Mouse (Mus musculus) hindbrain, embryonic 16.5 days (tissue): ENCODE results near the gene 9130230L23Rik. TPM values are rescaled to one million over a fixed set of nuclear protein-coding genes. Genes with fewer than 3 reads are reported as not detected.

Source experiments
- ATAC-seq: fragments of 200-750 bp; cut with Nextera tagmentation; 2 replicates; pipeline ENCODE4 v1.8.0; 2017; ENCODE audit warnings: moderate TSS enrichment, moderate library complexity
- H3K27ac ChIP-seq: fragments of 300-500 bp; sonication (generic); 2 replicates; pipeline ENCODE4 v1.5.1; 2014; ENCODE audit warnings: low read depth, mild to moderate bottlenecking, control low read depth, low read length, moderate library complexity
- H3K27me3 ChIP-seq: fragments of 300-500 bp; sonication (generic); replicated peaks from 2 replicates; pipeline ENCODE4 v1.6.1; 2014; ENCODE audit warnings: low read length; ENCODE audit not compliant: control insufficient read depth, insufficient read depth
- H3K36me3 ChIP-seq: fragments of 300-500 bp; sonication (generic); 2 replicates; pipeline ENCODE4 v1.6.1; 2014; ENCODE audit warnings: mild to moderate bottlenecking, low read length, moderate library complexity, mixed read lengths; ENCODE audit not compliant: control insufficient read depth, insufficient read depth
- H3K4me1 ChIP-seq: fragments of 300-500 bp; sonication (generic); 2 replicates; pipeline ENCODE4 v1.6.1; 2014; ENCODE audit warnings: low read depth, low read length; ENCODE audit not compliant: control insufficient read depth, insufficient read depth
- H3K4me2 ChIP-seq: fragments of 300-500 bp; sonication (generic); 2 replicates; pipeline ENCODE4 v1.6.1; 2014; ENCODE audit warnings: mild to moderate bottlenecking, low read length, control low read depth, moderate library complexity
- H3K4me3 ChIP-seq: fragments of 300-500 bp; sonication (generic); 2 replicates; pipeline ENCODE4 v1.5.1; 2014; ENCODE audit warnings: mild to moderate bottlenecking, low read length, control low read depth, moderate library complexity
- H3K9ac ChIP-seq: fragments of 300-500 bp; sonication (generic); 2 replicates; pipeline ENCODE4 v1.6.1; 2014; ENCODE audit warnings: low read depth, mild to moderate bottlenecking, control low read depth, low read length, moderate library complexity
- H3K9me3 ChIP-seq: fragments of 300-500 bp; sonication (generic); 2 replicates; pipeline ENCODE4 v1.6.1; 2014; ENCODE audit warnings: mild to moderate bottlenecking, low read length, moderate library complexity; ENCODE audit not compliant: control insufficient read depth
- WGBS: fragments of 180-500 bp; shearing (Covaris S2); extraction: QIAGEN DNeasy Blood & Tissue Kit; methylation state at CpG from one replicate; pipeline ENCODE4 v1.1.7; 2014; 5-methylcytosine and 5-hydroxymethylcytosine counted together
- polyA plus RNA-seq: library from polyadenylated mRNA; unstranded; fragments of >200 nt; fragmentation: Nextera tagmentation; extraction: Ambion mirVana; gene quantifications from 2 replicates; pipeline ENCODE4 v1.2.1, GENCODE M21; 2015

The 9130230L23Rik gene
- polyA plus RNA-seq, 1 experiment from 2014 or later: 0.14 TPM

DNA sequence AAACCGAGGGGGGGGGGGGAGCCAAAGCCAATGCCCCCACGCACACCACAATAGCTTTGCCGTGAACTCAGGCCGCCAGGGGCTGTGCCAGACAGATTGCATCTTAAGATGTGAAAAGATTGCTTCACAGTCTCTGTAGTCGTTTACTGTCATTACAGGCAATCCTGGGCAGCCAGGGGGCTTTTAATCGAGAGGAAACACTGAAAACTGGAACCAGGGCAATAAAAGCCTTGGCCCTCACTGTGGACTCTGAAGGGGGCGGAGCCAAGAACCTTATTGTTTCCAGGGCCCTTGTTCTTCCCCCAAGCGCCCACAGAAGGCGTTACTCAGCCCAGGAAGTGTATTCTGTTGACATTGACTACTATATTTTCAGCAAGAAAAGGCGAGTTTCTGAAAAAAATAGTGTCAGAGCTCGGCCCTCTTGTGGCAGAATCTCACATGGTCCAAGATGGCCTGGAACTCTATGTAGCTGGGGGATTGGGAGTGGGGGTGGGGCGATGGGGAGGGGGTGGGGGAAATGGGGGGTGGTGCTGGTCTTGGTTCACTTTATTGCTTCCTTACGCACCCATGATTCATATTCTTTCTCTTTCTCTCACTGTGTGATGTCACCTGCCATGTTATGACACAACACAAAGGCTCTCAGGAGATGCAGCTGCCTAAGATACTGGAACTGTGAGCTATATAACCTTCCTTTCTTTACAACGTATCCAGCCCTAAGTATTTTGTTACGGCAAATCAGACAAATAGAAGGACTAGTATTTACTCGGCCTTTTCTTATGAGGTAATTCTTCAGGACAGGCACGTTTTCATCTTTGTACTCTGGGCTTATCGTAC is 53.2 kb downstream of the 9130230L23Rik start:
- Histone ChIP-seq H3K9me3 (no peaks in the 10 kb centered on the region), H3K27ac (peak overlapping the region; percentile 86), H3K36me3 (no peaks in the 10 kb centered on the region), H3K27me3 (no peaks in the 10 kb centered on the region), H3K4me1 (peaks cover 24% of the 10 kb centered on the region), H3K4me2 (peak overlapping the region; percentile 44), H3K9ac (0 out of 2 replicates have a peak overlapping the region, but pooled peaks have one; percentile 24), H3K4me3 (peak overlapping the region; percentile 3; the same call in 1 of the 2 replicates)
- WGBS: 38% methylated on average over 18 of the region's 18 CpGs
- peak; percentile 58 for ATAC-seq

- H3K27ac ChIP-seq: peak overlapping the region; percentile 86
- peak; percentile 82 for ATAC-seq
- H3K4me1 ChIP-seq: peaks cover 17% of the 10 kb centered on the region
- no peaks in the 10 kb centered on the region for H3K36me3 ChIP-seq
- H3K4me3 ChIP-seq: peak overlapping the region; percentile 3; the same call in 1 of the 2 replicates
- H3K9me3 ChIP-seq: no peaks in the 10 kb centered on the region
- H3K27me3 ChIP-seq: no peaks in the 10 kb centered on the region
- WGBS: 12% methylated on average over 6 of the region's 6 CpGs
- H3K4me2 ChIP-seq: peak overlapping the region; percentile 44
- H3K9ac ChIP-seq: no peak overlapping the region
These were observed 53.8 kb downstream of the 9130230L23Rik start for GRCm38 (mm10) chr5:65950236-65950635.

DNA sequence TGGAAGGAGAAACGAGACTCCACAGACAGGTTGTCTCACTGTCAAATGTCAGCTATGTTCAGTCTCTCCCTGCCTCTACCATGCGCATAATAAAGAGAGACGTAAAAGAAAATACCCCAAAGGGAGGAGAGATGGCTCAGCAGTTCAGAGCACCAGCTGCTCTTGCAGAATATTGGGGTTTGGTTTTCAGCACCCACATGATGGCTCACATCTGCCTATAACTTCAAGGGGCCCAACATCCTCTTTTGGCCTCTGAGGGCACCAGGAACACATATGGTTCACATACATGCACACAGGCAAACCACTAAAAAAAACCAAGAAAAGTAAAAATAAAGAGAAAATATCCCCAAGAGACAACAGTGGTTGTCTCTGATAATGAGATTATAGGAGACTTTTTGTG is 54.3 kb downstream of the 9130230L23Rik start:
- 10% methylated on average over 3 of the region's 3 CpGs for WGBS
- no peaks in the 10 kb centered on the region for H3K36me3 ChIP-seq
- H3K4me2 ChIP-seq: no peak overlapping the region
- no peaks in the 10 kb centered on the region for H3K27me3 ChIP-seq
- peak overlapping the region; percentile 76 for H3K27ac ChIP-seq
- H3K9ac ChIP-seq: no peak overlapping the region
- H3K9me3 ChIP-seq: no peaks in the 10 kb centered on the region
- H3K4me3 ChIP-seq: no peak overlapping the region
- H3K4me1 ChIP-seq: peaks cover 13% of the 10 kb centered on the region
- no peak for ATAC-seq

- no peaks in the 10 kb centered on the region for H3K9me3 ChIP-seq
- no peak for ATAC-seq
- H3K27ac ChIP-seq: no peak overlapping the region
- H3K4me2 ChIP-seq: no peak overlapping the region
- no peaks in the 10 kb centered on the region for H3K4me1 ChIP-seq
- 75% methylated on average over 4 of the region's 4 CpGs for WGBS
- no peak overlapping the region for H3K9ac ChIP-seq
- no peak overlapping the region for H3K4me3 ChIP-seq
- no peaks in the 10 kb centered on the region for H3K27me3 ChIP-seq
- no peaks in the 10 kb centered on the region for H3K36me3 ChIP-seq
These were observed 62.9 kb downstream of the 9130230L23Rik start for GRCm38 (mm10) chr5:65941145-65941544.

- Histone ChIP-seq H3K27me3 (no peaks in the 10 kb centered on the region), H3K36me3 (no peaks in the 10 kb centered on the region), H3K4me3 (no peak overlapping the region), H3K9ac (no peak overlapping the region), H3K4me2 (no peak overlapping the region), H3K4me1 (no peaks in the 10 kb centered on the region), H3K9me3 (no peaks in the 10 kb centered on the region), H3K27ac (no peak overlapping the region)
- ATAC-seq: peak; percentile 70; the same call in 1 of the 2 replicates
- WGBS: 57% methylated on average over 9 of the region's 9 CpGs
These were observed 65.9 kb downstream of the 9130230L23Rik start for GRCm38 (mm10) chr5:65937998-65938715.

DNA sequence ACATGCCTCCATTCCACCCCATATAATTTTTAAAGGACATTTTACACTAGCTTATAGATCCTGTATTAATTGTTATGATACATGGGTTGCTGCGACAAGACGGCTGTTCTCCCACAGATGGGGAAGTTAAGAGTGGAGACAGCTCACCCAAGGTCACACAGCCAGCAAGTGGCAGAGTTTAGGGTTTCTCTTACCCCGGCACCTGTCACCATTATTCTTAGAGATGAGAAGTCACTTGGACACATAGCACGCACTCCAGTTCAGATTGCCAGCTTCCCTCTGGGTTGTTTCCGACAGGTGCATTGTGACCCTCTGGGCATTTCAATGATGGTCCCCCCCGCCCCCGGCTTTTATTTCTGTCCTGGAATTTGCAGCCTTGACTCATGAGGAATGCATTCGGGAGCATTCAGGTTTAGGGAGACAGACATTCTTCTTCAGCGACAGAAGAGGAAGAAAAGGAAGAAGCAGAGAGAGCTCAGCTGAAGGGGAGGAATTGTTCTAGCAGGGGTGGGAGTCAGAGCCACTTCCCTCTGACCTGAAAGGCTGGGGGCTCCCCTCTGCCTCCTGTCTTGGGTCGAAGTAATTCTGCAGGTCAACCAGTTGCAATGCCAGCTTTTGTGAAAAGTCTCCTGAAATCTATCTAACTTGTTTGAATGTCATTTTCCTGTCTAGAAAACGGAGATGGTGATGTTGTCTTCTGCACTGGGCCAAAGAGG is 66.9 kb downstream of the 9130230L23Rik start:
- Histone ChIP-seq H3K4me1 (no peaks in the 10 kb centered on the region), H3K27me3 (no peaks in the 10 kb centered on the region), H3K9ac (no peak overlapping the region), H3K27ac (no peak overlapping the region), H3K4me3 (no peak overlapping the region), H3K4me2 (no peak overlapping the region), H3K9me3 (no peaks in the 10 kb centered on the region), H3K36me3 (no peaks in the 10 kb centered on the region)
- 67% methylated on average over 11 of the region's 11 CpGs for WGBS
- no peak for ATAC-seq

DNA sequence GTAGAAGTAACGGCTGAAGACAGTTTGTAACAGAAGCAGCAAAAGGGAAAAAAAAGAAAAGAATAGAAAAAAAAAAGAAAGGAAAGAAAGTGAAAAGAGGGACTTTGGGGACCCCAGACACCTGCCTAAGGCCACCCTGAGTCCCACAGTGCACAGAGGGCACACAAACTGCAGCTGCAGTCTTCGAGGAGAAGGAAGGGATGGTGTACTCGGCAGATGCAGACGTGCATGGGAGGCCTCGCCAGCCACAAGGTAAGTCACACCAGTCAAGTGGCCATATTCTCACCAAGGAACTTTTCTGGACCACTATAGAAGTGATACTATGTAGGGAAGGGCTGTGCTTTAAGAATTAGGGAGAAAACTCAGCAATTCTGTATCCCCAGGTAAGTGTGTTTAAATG is 69.3 kb downstream of the 9130230L23Rik start, which contains the start of gene Chrna9:
Chrna9 (plus strand) TSS at position 139 of the 400 bp plus-strand sequence.
- no peak within 1 kb of the TSS for H3K9ac ChIP-seq
- no peak for ATAC-seq
- WGBS: 91% methylated on average over 5 of the region's 5 CpGs

DNA sequence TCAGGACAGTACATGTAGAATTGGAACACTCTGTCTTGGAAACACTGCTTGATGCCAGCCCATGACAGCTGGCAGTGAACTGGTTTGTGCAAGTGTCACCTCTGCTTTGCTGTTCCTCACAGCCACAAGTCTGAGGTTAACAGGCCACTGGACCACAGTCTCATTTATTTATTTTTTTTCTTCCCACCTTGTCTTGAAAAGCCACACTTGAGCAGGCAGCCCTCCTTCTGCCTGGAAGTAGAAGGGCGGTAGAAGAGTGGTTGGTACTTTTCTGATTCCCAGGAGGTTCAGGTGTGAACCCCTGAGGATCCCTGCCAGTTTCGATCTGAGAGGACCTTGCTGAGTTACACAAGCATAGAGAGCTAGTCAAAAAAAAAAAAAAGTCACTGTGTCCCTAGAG is 70.3 kb downstream of the 9130230L23Rik start:
- Histone ChIP-seq H3K4me2 (no peak overlapping the region), H3K36me3 (no peaks in the 10 kb centered on the region), H3K4me1 (no peaks in the 10 kb centered on the region), H3K4me3 (no peak overlapping the region), H3K9me3 (no peaks in the 10 kb centered on the region), H3K27me3 (no peaks in the 10 kb centered on the region), H3K27ac (no peak overlapping the region), H3K9ac (no peak overlapping the region)
- no peak for ATAC-seq
- 96% methylated on average over 2 of the region's 2 CpGs for WGBS

More for the DNA sequence above, 69.3 kb downstream of the 9130230L23Rik start, which contains the start of gene Chrna9:
- no peaks in the 10 kb centered on the region for H3K4me1 ChIP-seq
- H3K4me3 ChIP-seq: no peak within 1 kb of the TSS
- H3K4me2 ChIP-seq: no peak within 1 kb of the TSS
- H3K27ac ChIP-seq: no peak within 1 kb of the TSS
- H3K36me3 ChIP-seq: no peaks in the 10 kb centered on the region
- no peaks in the 10 kb centered on the region for H3K9me3 ChIP-seq
- no peaks in the 10 kb centered on the region for H3K27me3 ChIP-seq
